Mouse (Mus musculus) common myeloid progenitor, adult 5-6 weeks (primary cell): ENCODE measurements around the gene St8sia4. TPM values are rescaled to one million over a fixed set of nuclear protein-coding genes. Genes with fewer than 3 reads are reported as not detected.
A peak's percentile ranks its signal among the peaks of the same experiment; 100 is the strongest.

Experiments used
- ATAC-seq: replicated peaks from 2 replicates; pipeline ENCODE4 v1.8.0; 2016; ENCODE audit warnings: low read depth, mild to moderate bottlenecking, moderate TSS enrichment, inconsistent platforms; ENCODE audit not compliant: poor library complexity, severe bottlenecking
- total RNA-seq: library from RNA; stranded (forward); fragments of 200-1000, 187-1606 nt; gene quantifications from 2 replicates; pipeline ENCODE4 v1.2.3, GENCODE M21; 2017

Gene St8sia4
- 91.4 and 93.3 TPM in 2 replicates for total RNA-seq

GRCm38 (mm10) chr1:95667435-95668252 is at the start of gene St8sia4:
Gene St8sia4 (minus strand): TSS chr1:95667571.
- peak; percentile 84 for ATAC-seq

- ATAC-seq = no peak
These were observed 41.8 kb upstream of the St8sia4 start for GRCm38 (mm10) chr1:95709181-95709580.

- no peak for ATAC-seq
These were observed 32.5 kb upstream of the St8sia4 start for GRCm38 (mm10) chr1:95699903-95700302.

GRCm38 (mm10) chr1:95674052-95674451 is 6.7 kb upstream of the St8sia4 start:
- ATAC-seq = peak; percentile 99

GRCm38 (mm10) chr1:95668253-95668805 is 958 bp upstream of the St8sia4 start:
- ATAC-seq = no peak

- ATAC-seq = 0 out of 2 replicates have a peak, but pooled peaks have one; percentile 1
These were observed 640 bp downstream of the St8sia4 start for GRCm38 (mm10) chr1:95666541-95667320.

GRCm38 (mm10) chr1:95665951-95666484 is 1.4 kb downstream of the St8sia4 start:
- peak; percentile 6; the same call in 1 of the 2 replicates for ATAC-seq

GRCm38 (mm10) chr1:95664969-95665702 is 2.2 kb downstream of the St8sia4 start:
- peak; percentile 13 for ATAC-seq

GRCm38 (mm10) chr1:95664321-95664825 is 3.0 kb downstream of the St8sia4 start:
- peak; percentile 6 for ATAC-seq

- peak; percentile 95 for ATAC-seq
These were observed 10.2 kb downstream of the St8sia4 start for GRCm38 (mm10) chr1:95657051-95657668.

GRCm38 (mm10) chr1:95655564-95655963 is 11.8 kb downstream of the St8sia4 start:
- ATAC-seq = peak; percentile 23; the same call in 1 of the 2 replicates

- no peak for ATAC-seq
These were observed 13.9 kb downstream of the St8sia4 start for GRCm38 (mm10) chr1:95653445-95653844.

GRCm38 (mm10) chr1:95644292-95644691 is 23.1 kb downstream of the St8sia4 start:
- ATAC-seq = 0 out of 2 replicates have a peak, but pooled peaks have one; percentile 42

- ATAC-seq = no peak
These were observed 28.4 kb downstream of the St8sia4 start for GRCm38 (mm10) chr1:95639001-95639400.

GRCm38 (mm10) chr1:95624376-95624775 is 43.0 kb downstream of the St8sia4 start:
- ATAC-seq = no peak

- 0 out of 2 replicates have a peak, but pooled peaks have one; percentile 18 for ATAC-seq
These were observed 48.7 kb downstream of the St8sia4 start for GRCm38 (mm10) chr1:95618647-95619046.

- ATAC-seq = no peak
These were observed 49.2 kb downstream of the St8sia4 start for GRCm38 (mm10) chr1:95618125-95618524.

GRCm38 (mm10) chr1:95610017-95610416 is 57.4 kb downstream of the St8sia4 start:
- ATAC-seq = no peak

- no peak for ATAC-seq
These were observed 58.3 kb downstream of the St8sia4 start for GRCm38 (mm10) chr1:95609045-95609444.
